Mouse (Mus musculus) C2C12 (cell line): Measurements from ENCODE around the gene Gli1.

ENCODE experiments used
- CTCF ChIP-seq: IDR thresholded peaks from one replicate; pipeline ENCODE4 v1.5.1; 2011; ENCODE audit not compliant: control insufficient read depth, insufficient read depth, insufficient read length
- MAX ChIP-seq: IDR thresholded peaks from one replicate; pipeline ENCODE4 v1.6.1; 2011; ENCODE audit warnings: mild to moderate bottlenecking, control low read depth
- USF1 ChIP-seq: IDR thresholded peaks from one replicate; pipeline ENCODE4 v1.6.1; 2011; ENCODE audit warnings: low read depth, mild to moderate bottlenecking, control low read depth, moderate library complexity

DNA sequence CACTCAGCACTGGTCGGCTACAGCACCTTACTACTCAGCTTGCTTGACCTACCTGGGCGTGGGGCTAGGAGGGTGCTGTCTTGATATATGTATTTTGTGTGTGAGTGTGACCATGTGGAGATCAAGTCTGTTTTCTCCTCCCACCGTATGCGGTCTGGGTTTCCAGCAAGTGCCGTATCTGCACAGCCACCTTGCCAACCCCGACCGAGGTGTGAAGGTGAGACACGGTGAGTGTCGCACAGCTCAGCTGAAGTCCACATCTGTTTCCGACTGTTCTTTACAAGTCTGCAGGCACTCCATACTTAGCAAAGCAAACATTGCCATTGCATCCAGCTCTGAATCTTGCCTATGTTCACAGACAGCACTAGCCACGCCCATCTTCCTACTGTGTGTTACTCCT lies 38.6 kb downstream of the Gli1 start:
- TF ChIP-seq CTCF (no peak), USF1 (no peak), MAX (no peak)
